Mouse (Mus musculus) C2C12 (cell line): ENCODE measurements around the gene Gga2.

Source experiments
- CEBPB ChIP-seq: IDR thresholded peaks from one replicate; pipeline ENCODE4 v1.6.1; 2011; ENCODE audit warnings: low read depth, mild to moderate bottlenecking, control low read depth, moderate library complexity
- CTCF ChIP-seq: IDR thresholded peaks from one replicate; pipeline ENCODE4 v1.5.1; 2011; ENCODE audit not compliant: control insufficient read depth, insufficient read depth, insufficient read length
- FOSL1 ChIP-seq: IDR thresholded peaks from one replicate; pipeline ENCODE4 v1.8.0; 2011; ENCODE audit warnings: mild to moderate bottlenecking, low read length; ENCODE audit not compliant: poor library complexity, insufficient read depth, severe bottlenecking
- MAX ChIP-seq: IDR thresholded peaks from one replicate; pipeline ENCODE4 v1.6.1; 2011; ENCODE audit warnings: mild to moderate bottlenecking, control low read depth
- MYOD1 ChIP-seq: IDR thresholded peaks from one replicate; pipeline ENCODE4 v1.6.1; 2011; ENCODE audit warnings: low read depth; ENCODE audit not compliant: control insufficient read depth, insufficient read length
- MYOG ChIP-seq: IDR thresholded peaks from one replicate; pipeline ENCODE4 v1.6.1; 2011; ENCODE audit not compliant: control insufficient read depth, insufficient read length; ENCODE audit errors: extremely low read depth
- USF1 ChIP-seq: IDR thresholded peaks from one replicate; pipeline ENCODE4 v1.6.1; 2011; ENCODE audit warnings: low read depth, mild to moderate bottlenecking, control low read depth, moderate library complexity

- TF ChIP-seq MAX (no peak), CTCF (no peak), MYOD1 (no peak), CEBPB (no peak), FOSL1 (no peak), MYOG (no peak), USF1 (no peak)
Measured at GRCm38 (mm10) chr7:121963883-121964398, 57.1 kb downstream of the Gga2 start.
